Mouse (Mus musculus) thymus, adult 2 months (tissue): ENCODE data around the gene Krtap10-10. TPM values are rescaled to one million over a fixed set of nuclear protein-coding genes. Genes with fewer than 3 reads are reported as not detected.
"Not testable (repeated sequence)": the region's sequence is repeated elsewhere in the genome, so short reads cannot be mapped to it uniquely, and the experiment has no call there.

Source experiments
- DNase-seq: peaks from one replicate; pipeline ENCODE4 v3.0.0; 2021
- H3K27ac ChIP-seq: fragments of 200-500 bp; 2 replicates; pipeline ENCODE4 v1.5.1; 2012; ENCODE audit warnings: low read length, control low read depth; ENCODE audit not compliant: control insufficient read depth, insufficient read depth
- H3K27me3 ChIP-seq: fragments of 200-500 bp; 2 replicates; pipeline ENCODE4 v1.6.1; 2012; ENCODE audit warnings: mild to moderate bottlenecking, low read length, moderate library complexity, mixed read lengths; ENCODE audit not compliant: control insufficient read depth, insufficient read depth
- H3K36me3 ChIP-seq: fragments of 200-500 bp; 2 replicates; pipeline ENCODE4 v1.6.1; 2012; ENCODE audit warnings: mild to moderate bottlenecking, low read length, moderate library complexity; ENCODE audit not compliant: control insufficient read depth, insufficient read depth
- H3K4me1 ChIP-seq: fragments of 200-500 bp; replicated peaks from 2 replicates; pipeline ENCODE4 v1.6.1; 2012; ENCODE audit warnings: low read length; ENCODE audit not compliant: control insufficient read depth, insufficient read depth
- H3K4me3 ChIP-seq: fragments of 200-500 bp; 2 replicates; pipeline ENCODE4 v1.5.1; 2012; ENCODE audit warnings: mild to moderate bottlenecking, low read length, control low read depth, moderate library complexity; ENCODE audit not compliant: control insufficient read depth, insufficient read depth
- CTCF ChIP-seq: fragments of 200-500 bp; IDR thresholded peaks from 2 replicates; pipeline ENCODE4 v1.5.1; 2012; ENCODE audit warnings: mild to moderate bottlenecking, control low read depth, low read length, moderate library complexity, borderline replicate concordance; ENCODE audit not compliant: control insufficient read depth, poor library complexity, insufficient read depth; ENCODE audit errors: extremely low read depth
- POLR2A ChIP-seq: fragments of 200-500 bp; IDR thresholded peaks from 2 replicates; pipeline ENCODE4 v1.6.1; 2012; ENCODE audit warnings: mild to moderate bottlenecking, low read length, control low read depth, moderate library complexity; ENCODE audit not compliant: control insufficient read depth, poor library complexity, insufficient read depth; ENCODE audit errors: extremely low read depth
- WGBS: fragments of 180-500 bp; shearing (Covaris S2); methylation state at CpG from one replicate; pipeline ENCODE4 v1.1.7; 2018; 5-methylcytosine and 5-hydroxymethylcytosine counted together
- polyA plus RNA-seq: library from polyadenylated mRNA; depleted of rRNA; stranded (reverse); fragments of >200 nt; gene quantifications from 2 replicates; pipeline ENCODE4 v1.2.3, GENCODE M21; 2012; rRNA removed

The Krtap10-10 gene
- polyA plus RNA-seq, result 0.12 TPM in 1 of 2 replicates, not detected in the other

DNA sequence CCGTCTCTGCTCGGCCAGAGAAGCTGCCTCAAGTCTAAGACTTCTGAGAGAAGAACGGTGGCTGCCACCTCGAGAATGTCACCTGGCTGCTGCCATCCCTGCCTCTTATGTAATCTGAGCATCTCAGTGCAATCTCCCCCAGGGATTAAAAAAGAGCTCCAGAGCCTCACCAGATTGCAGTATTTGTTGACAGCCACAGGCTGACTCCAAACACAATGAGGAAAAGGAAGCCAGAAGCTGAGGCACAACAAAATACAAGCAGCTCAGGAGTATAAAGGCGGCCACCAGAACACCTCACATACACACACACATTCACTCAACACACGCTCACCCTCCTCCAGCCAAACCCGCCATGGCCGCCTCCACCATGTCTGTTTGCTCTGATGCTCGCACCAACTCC lies at the start of gene Krtap10-10:
TSS of gene Krtap10-10 (plus strand) at position 301 of the 400 bp plus-strand sequence.
- no peak within 1 kb of the TSS for H3K4me3 ChIP-seq
- no peaks in the 10 kb centered on the region for H3K36me3 ChIP-seq
- H3K27ac ChIP-seq, result no peak within 1 kb of the TSS
- no peak for TF ChIP-seq CTCF
- no peak for TF ChIP-seq POLR2A
- WGBS, result 69% methylated on average over 9 of the region's 9 CpGs
- H3K27me3 ChIP-seq, result no peaks in the 10 kb centered on the region
- no peak for DNase-seq
- no peaks in the 10 kb centered on the region for H3K4me1 ChIP-seq

DNA sequence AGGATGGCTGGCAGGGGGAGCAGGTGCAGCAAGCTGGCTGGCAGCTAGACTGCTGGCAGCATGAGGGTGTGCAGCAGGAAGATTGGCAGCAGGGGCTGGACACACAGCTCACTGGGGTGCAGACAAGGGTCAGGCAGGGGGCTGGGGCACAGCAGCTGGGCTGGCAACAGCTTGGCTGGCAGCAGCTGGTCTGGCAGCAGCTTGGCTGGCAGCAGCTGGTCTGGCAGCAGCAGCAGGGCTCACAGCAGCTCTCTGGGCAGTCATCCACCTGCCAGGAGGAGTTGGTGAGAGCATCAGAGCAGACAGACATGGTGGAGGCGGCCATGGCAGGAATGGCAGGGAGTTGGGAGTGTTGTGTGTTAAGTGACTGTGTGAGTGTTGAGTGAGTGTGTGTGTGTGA lies 47.9 kb upstream of the Krtap10-10 start, which contains the start of gene Gm7137:
TSS of gene Gm7137 (minus strand) at position 325 of the 400 bp plus-strand sequence.
- not testable (repeated sequence) for H3K4me3 ChIP-seq, H3K27me3 ChIP-seq, H3K4me1 ChIP-seq, DNase-seq, H3K36me3 ChIP-seq, H3K27ac ChIP-seq
- 92% methylated on average over 1 of the region's 1 CpGs for WGBS

DNA sequence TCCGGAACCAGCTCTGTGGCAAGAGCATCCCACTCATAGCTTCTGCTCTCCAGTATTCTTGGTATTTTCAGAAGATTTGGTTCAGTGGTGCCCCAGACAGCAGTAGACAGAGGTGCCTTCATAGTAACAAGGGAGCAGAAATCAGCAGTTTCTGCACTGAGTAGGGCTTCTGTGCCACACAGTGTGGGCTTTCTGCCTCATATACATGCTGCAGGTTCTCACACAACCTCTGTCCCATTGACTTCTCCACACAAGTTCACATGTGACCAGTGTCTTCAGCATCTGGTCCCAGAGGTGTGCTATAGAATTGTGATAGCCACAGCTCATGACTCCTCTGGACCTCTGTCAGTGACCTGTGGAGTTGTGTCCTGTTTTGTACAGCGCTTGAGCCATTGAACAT lies 47.1 kb upstream of the Krtap10-10 start:
- no peak for TF ChIP-seq POLR2A
- no peak for TF ChIP-seq CTCF
- H3K27me3 ChIP-seq, result no peaks in the 10 kb centered on the region
- WGBS, result 85% methylated on average over 2 of the region's 2 CpGs
- DNase-seq, result no peak
- no peaks in the 10 kb centered on the region for H3K4me1 ChIP-seq
- no peak overlapping the region for H3K4me3 ChIP-seq
- H3K27ac ChIP-seq, result no peak overlapping the region
- no peaks in the 10 kb centered on the region for H3K36me3 ChIP-seq

DNA sequence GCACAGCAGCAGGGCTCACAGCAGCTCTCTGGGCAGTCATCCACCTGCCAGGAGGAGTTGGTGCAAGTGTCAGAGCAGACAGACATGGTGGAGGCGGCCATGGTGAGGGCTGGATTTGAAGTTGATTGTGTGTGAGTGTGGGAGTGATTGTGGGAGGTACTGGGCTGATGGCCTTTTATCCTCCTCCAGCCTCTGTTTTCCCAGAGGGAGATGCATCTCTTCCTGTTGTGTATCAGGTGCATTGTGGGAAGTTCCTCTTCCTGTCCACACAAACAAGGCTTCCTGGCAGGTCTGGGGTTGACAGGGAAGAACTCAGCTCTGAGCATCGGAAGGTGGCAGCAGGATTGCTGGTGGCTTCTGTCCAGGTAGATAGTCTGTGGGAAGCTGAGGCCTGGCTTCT lies 40.8 kb upstream of the Krtap10-10 start, which contains the start of gene Gm9639:
TSS of gene Gm9639 (minus strand) at position 101 of the 400 bp plus-strand sequence.
- Histone ChIP-seq H3K36me3 (no peaks in the 10 kb centered on the region), H3K27me3 (no peaks in the 10 kb centered on the region), H3K4me1 (no peaks in the 10 kb centered on the region), H3K4me3 (no peak within 1 kb of the TSS), H3K27ac (no peak within 1 kb of the TSS)
- TF ChIP-seq POLR2A, result no peak
- no peak for TF ChIP-seq CTCF
- no peak for DNase-seq
- WGBS, result 56% methylated on average over 2 of the region's 2 CpGs

DNA sequence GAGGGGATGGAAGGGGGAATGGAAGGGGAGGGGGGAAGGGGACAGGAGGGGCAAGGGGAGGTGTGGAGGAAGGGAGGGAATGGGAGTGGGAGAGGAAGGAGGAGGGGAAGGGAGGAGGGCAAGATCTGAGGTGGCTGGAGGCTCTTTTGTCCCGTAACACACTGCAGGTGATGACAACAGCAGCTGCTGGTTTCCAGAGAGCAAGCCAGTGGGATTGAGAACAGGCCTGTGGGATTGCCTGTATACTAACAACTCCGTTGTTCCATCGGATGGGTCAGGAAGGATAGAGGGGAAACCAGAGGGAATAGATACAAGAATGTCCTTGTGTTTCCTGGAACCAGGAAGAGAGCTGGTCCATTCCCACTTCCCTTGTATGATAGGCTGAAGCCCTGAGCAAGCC lies 38.1 kb upstream of the Krtap10-10 start:
- WGBS, result 58% methylated on average over 3 of the region's 3 CpGs
- Histone ChIP-seq H3K36me3 (no peaks in the 10 kb centered on the region), H3K27me3 (no peaks in the 10 kb centered on the region), H3K27ac (no peak overlapping the region), H3K4me3 (no peak overlapping the region), H3K4me1 (no peaks in the 10 kb centered on the region)
- TF ChIP-seq CTCF (no peak), POLR2A (no peak)
- DNase-seq, result no peak

DNA sequence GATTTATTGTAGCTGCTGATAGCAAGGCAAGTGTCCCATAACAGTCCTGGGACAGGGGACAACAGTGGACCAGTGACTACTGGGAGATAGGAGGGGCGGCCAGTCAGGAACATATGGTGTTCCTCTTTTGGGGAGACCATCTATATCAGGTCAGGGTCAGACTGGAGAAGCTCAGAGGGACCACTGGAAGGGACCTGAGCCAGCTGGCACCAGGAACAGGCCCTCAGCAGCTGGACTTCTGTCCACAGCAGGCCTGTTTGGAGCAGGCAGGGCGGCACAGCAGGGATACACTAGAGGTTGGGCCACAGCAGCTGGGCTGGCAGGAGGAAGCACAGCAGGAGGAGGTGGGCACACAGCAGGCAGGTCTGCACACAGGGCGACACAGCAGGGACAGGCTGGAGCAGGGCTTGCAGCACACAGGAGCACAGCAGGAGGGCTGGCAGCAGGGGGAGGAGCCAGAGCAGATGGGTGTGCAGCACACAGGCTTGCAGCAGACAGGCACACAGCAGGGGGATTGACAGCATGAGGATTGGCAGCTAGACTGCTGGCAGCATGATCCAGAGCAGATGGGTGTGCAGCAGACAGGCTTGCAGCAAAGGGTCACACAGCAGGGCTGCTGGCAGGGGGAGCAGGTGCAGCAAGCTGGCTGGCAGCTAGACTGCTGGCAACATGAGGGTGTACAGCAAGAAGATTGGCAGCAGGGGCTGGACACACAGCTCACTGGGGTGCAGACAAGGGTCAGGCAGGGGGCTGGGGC lies 37.4 kb upstream of the Krtap10-10 start:
- H3K36me3 ChIP-seq, H3K27ac ChIP-seq, DNase-seq, H3K4me3 ChIP-seq, H3K4me1 ChIP-seq, H3K27me3 ChIP-seq: not testable (repeated sequence)
- WGBS, result 54% methylated on average over 3 of the region's 3 CpGs

DNA sequence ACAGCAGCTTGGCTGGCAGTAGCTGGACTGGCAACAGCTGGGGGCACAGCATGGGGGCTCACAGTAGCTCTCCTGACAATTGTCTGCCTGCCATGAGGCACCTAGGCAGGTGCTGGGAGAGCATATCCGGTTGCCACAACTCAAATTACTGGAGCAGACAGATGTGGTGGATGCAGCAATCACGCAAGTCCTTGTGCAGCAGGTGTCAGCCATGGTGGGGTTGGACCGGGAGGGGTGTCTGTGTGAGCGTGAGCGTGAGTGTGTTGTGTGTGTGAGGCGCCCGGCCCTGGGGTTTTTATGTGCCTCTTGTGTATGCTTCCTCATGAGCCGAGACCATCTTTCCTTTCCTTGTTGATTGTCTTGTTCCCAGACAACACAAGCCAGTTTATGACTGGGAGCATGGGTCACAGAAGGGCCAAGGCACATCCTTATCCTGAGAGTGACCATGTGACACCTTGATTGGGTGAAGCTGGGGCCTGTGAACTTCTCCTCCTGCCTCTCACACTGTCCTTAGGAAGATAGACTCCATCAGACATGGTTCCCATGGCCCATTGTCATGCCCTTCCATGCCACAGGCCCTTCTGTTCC lies 36.7 kb upstream of the Krtap10-10 start, which contains the start of gene Gm19668:
TSS of gene Gm19668 (minus strand) at position 213 of the 588 bp plus-strand sequence.
- no peaks in the 10 kb centered on the region for H3K36me3 ChIP-seq
- 85% methylated on average over 8 of the region's 8 CpGs for WGBS
- no peak within 1 kb of the TSS for H3K4me3 ChIP-seq
- DNase-seq, result no peak
- H3K4me1 ChIP-seq, result no peaks in the 10 kb centered on the region
- H3K27me3 ChIP-seq, result no peaks in the 10 kb centered on the region
- H3K27ac ChIP-seq, result no peak within 1 kb of the TSS
- TF ChIP-seq CTCF (no peak), POLR2A (no peak)
